Mouse (Mus musculus) natural killer cell, adult 2 months (primary cell): Measurements from ENCODE around the gene Gm4788.
"Not testable (repeated sequence)": the region's sequence is repeated elsewhere in the genome, so short reads cannot be mapped to it uniquely, and the experiment has no call there.

Source experiments
- DNase-seq, 2 experiments: peaks; one replicate each; pipeline ENCODE4 v3.0.0; 2022; ENCODE audit warnings: low spot score in 2 of 2

Gene Gm4788

DNA sequence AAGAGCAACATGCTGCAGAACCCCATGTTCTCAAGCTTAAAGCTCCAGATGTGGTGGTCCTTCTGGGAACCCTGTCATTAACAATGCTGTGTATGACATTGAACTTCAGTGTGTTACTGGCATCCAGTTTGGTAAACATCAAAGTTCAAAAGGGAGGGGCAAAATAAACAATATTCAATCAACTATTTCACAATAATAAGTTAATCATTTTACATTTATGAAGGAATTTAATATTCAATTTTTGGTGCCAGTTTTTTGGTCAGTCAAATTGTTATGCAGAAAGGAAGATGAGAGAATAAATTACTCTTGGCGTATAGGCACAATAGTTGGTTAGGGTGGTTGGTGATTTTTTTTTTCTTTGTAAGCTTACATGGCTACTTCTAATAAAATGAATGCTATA is at the start of gene Gm4788:
Gene Gm4788 (minus strand): TSS at position 101 of the 400 bp plus-strand sequence.
- DNase-seq = no peak

- DNase-seq = no peak
Observed at GRCm38 (mm10) chr1:139808594-139808993, 27.6 kb upstream of the Gm4788 start.

DNA sequence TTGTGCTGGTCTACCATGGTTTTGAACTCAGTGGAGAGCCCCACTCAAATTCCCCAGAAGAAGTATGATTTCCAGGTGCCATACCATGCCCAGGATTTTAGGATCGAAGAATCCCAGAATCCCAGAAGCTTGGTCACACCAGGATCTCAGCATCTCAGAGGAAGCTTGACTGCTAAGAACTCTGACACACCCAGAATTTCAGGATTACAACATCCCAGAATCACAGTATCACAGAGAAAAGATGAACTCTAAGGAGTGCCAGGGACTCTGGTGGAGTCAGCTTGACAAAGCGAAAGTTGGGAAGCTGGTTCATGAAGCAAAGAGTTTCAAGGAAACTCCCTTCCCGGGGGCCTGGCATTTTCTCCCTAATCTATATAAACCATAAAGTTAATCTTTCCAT is 11.1 kb downstream of the Gm4788 start:
- not testable (repeated sequence) for DNase-seq

- not testable (repeated sequence) for DNase-seq
Observed at GRCm38 (mm10) chr1:139716681-139717080, 64.4 kb downstream of the Gm4788 start.

DNA sequence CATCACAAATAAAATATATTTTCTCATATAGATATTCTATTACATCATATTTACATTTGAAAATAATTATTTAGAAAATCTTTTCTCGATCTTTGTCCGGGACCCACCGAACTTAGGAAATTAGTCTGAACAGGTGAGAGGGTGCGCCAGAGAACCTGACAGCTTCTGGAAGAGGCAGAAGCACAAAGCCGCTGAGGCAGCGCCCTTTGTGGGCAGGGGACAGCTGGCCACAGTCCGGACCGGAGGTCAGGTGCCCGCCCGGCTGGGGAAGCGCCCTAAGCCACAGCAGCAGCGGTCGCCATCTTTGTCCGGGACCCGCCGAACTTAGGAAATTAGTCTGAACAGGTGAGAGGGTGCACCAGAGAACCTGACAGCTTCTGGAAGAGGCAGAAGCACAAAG is 64.8 kb downstream of the Gm4788 start:
- DNase-seq = not testable (repeated sequence)

DNA sequence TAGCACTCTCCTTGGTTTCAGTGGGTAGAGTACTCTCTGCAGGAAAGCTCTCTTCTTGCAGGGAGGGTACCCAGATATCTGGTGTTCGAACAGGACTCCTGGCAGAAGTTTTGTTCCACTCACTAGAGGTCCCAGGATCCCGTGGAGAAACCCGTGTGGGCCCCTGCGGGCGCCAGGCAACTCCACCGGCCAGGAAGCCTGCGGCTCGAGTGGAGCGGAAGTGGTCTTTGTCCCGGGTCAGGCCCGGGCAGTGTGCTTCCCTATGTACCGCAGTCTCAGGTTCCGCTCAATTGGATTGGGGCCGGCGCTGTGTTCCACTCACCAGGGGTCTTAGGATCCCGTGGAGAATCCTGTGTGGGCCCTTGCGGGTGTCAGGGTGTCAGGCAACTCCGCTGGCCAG is 131.1 kb downstream of the Gm4788 start:
- not testable (repeated sequence) for DNase-seq
